Mouse (Mus musculus): Measurements from ENCODE around the gene Trim44. TPM values are rescaled to one million over a fixed set of nuclear protein-coding genes. Genes with fewer than 3 reads are reported as not detected.

Gene Trim44
- total and polyA plus RNA-seq, 3 experiments, result 21.7 to 55.3 (median 49.1) TPM

- Histone ChIP-seq H3K79me2 (ENCODE audit: control insufficient read depth, insufficient read depth, low read length, poor library complexity) (no peaks in the 10 kb centered on the region), H3K9ac (ENCODE audit: control insufficient read depth, low read depth, low read length, poor library complexity, severe bottlenecking) (no peak overlapping the region), H3K9me3 (replicated peaks; ENCODE audit: insufficient read depth, low read length) (no peaks in the 10 kb centered on the region), H3K36me3 (ENCODE audit: control insufficient read depth in 1 of 2, insufficient read depth in 2 of 2, low read length in 2 of 2) (peaks cover 5 to 6% of the 10 kb centered on the region in 2 experiments; a peak in 3 of 4 replicates), H3K27ac (ENCODE audit: control insufficient read depth, low read depth, low read length) (no peak overlapping the region), H3K4me3 (ENCODE audit: control insufficient read depth in 1 of 2, insufficient read depth in 1 of 2, low read depth in 2 of 2, low read length in 2 of 2) (no peak overlapping the region), H3K27me3 (ENCODE audit: control insufficient read depth in 1 of 2, insufficient read depth in 2 of 2, low read length in 2 of 2) (no peaks in the 10 kb centered on the region), H3K4me1 (ENCODE audit: control insufficient read depth in 1 of 2, insufficient read depth in 2 of 2, low read length in 2 of 2) (peaks cover 0 to 7% of the 10 kb centered on the region in 2 experiments; a peak in 2 of 4 replicates)
- no peak for DNase-seq (ENCODE audit: low read depth, low spot score)
- TF ChIP-seq GABPA (IDR thresholded peaks at IDR 0.05; ENCODE audit: low read depth, low read length) (no peak), MEF2A (IDR thresholded peaks at IDR 0.05; ENCODE audit: extremely low read depth, insufficient replicate concordance, low read depth, low read length, poor library complexity, severe bottlenecking) (no peak), ZMIZ1 (IDR thresholded peaks at IDR 0.05; ENCODE audit: low read depth, low read length) (no peak)
Observed at GRCm38 (mm10) chr2:102316540-102316939, 91.1 kb downstream of the Trim44 start.

GRCm38 (mm10) chr2:102315153-102315552 lies 92.5 kb downstream of the Trim44 start:
- no peak for TF ChIP-seq RAD21 (IDR thresholded peaks at IDR 0.05; ENCODE audit: low read depth, low read length)
- Histone ChIP-seq H3K9ac (ENCODE audit: control insufficient read depth, low read depth, low read length, poor library complexity, severe bottlenecking) (no peak overlapping the region), H3K9me3 (replicated peaks; ENCODE audit: insufficient read depth, low read length) (no peaks in the 10 kb centered on the region), H3K4me1 (ENCODE audit: control insufficient read depth in 1 of 2, insufficient read depth in 2 of 2, low read length in 2 of 2) (peaks cover 0 to 7% of the 10 kb centered on the region in 2 experiments; a peak in 2 of 4 replicates), H3K27me3 (ENCODE audit: control insufficient read depth in 1 of 2, insufficient read depth in 2 of 2, low read length in 2 of 2) (no peaks in the 10 kb centered on the region), H3K27ac (ENCODE audit: control insufficient read depth, low read depth, low read length) (no peak overlapping the region), H3K79me2 (ENCODE audit: control insufficient read depth, insufficient read depth, low read length, poor library complexity) (no peaks in the 10 kb centered on the region), H3K36me3 (ENCODE audit: control insufficient read depth in 1 of 2, insufficient read depth in 2 of 2, low read length in 2 of 2) (peaks cover 5 to 11% of the 10 kb centered on the region in 2 experiments; a peak in 3 of 4 replicates), H3K4me3 (ENCODE audit: control insufficient read depth in 1 of 2, insufficient read depth in 1 of 2, low read depth in 2 of 2, low read length in 2 of 2) (no peak overlapping the region)
- DNase-seq (ENCODE audit: low read depth, low spot score), result no peak

DNA sequence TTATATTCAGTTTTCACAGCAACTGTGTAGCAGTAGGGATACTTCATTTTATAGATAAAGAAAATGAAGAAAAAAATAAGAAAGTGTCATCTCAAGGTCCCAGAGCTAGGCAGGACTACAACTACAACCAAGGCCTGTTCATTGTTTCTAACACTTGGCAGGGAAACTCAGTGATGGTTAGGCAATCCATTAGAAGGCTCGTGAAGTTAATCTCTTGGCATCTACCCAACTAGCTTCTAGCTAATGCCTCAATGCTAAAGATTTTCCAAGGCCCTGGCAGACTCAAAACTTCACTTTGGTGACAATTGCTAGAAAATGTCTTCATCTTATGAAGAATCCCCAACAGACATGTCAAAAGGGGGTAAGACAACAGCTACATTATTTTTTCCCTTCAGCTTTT lies 93.0 kb downstream of the Trim44 start:
- Histone ChIP-seq H3K4me1 (ENCODE audit: control insufficient read depth in 1 of 2, insufficient read depth in 2 of 2, low read length in 2 of 2) (peaks cover 0 to 7% of the 10 kb centered on the region in 2 experiments; a peak in 2 of 4 replicates), H3K79me2 (ENCODE audit: control insufficient read depth, insufficient read depth, low read length, poor library complexity) (no peaks in the 10 kb centered on the region), H3K9me3 (replicated peaks; ENCODE audit: insufficient read depth, low read length) (no peaks in the 10 kb centered on the region), H3K36me3 (ENCODE audit: control insufficient read depth in 1 of 2, insufficient read depth in 2 of 2, low read length in 2 of 2) (peaks cover 5 to 11% of the 10 kb centered on the region in 2 experiments; a peak in 3 of 4 replicates), H3K27me3 (ENCODE audit: control insufficient read depth in 1 of 2, insufficient read depth in 2 of 2, low read length in 2 of 2) (no peaks in the 10 kb centered on the region), H3K27ac (ENCODE audit: control insufficient read depth, low read depth, low read length) (no peak overlapping the region), H3K4me3 (ENCODE audit: control insufficient read depth in 1 of 2, insufficient read depth in 1 of 2, low read depth in 2 of 2, low read length in 2 of 2) (no peak overlapping the region), H3K9ac (ENCODE audit: control insufficient read depth, low read depth, low read length, poor library complexity, severe bottlenecking) (no peak overlapping the region)
- peak; percentile 22 for DNase-seq (ENCODE audit: low read depth, low spot score)
- no peak for TF ChIP-seq USF2 (IDR thresholded peaks at IDR 0.05; ENCODE audit: borderline replicate concordance in 1 of 2, insufficient read depth in 1 of 2, low read depth in 1 of 2, low read length in 2 of 2)
- TF ChIP-seq GABPA (IDR thresholded peaks at IDR 0.05; ENCODE audit: low read depth, low read length), result no peak
- TF ChIP-seq ZKSCAN1 (IDR thresholded peaks at IDR 0.05; ENCODE audit: low read depth, low read length), result no peak
- TF ChIP-seq TCF12 (IDR thresholded peaks at IDR 0.05; ENCODE audit: low read depth, low read length), result no peak
- TF ChIP-seq ELF1 (IDR thresholded peaks at IDR 0.05; ENCODE audit: low read depth, low read length), result no peak
- TF ChIP-seq SIN3A (IDR thresholded peaks at IDR 0.05; ENCODE audit: low read length), result no peak
- TF ChIP-seq CHD1 (IDR thresholded peaks at IDR 0.05; ENCODE audit: low read depth, low read length), result no peak
- no peak for TF ChIP-seq BHLHE40 (IDR thresholded peaks at IDR 0.05; ENCODE audit: borderline replicate concordance, low read depth, low read length)
- TF ChIP-seq USF1 (IDR thresholded peaks at IDR 0.05; ENCODE audit: low read depth, low read length), result no peak
- TF ChIP-seq HCFC1 (IDR thresholded peaks at IDR 0.05; ENCODE audit: low read depth, low read length), result no peak
- TF ChIP-seq ETS1 (IDR thresholded peaks at IDR 0.05; ENCODE audit: low read depth, low read length), result no peak
- TF ChIP-seq ZNF384 (IDR thresholded peaks at IDR 0.05; ENCODE audit: low read depth, low read length), result no peak
- TF ChIP-seq MEF2A (IDR thresholded peaks at IDR 0.05; ENCODE audit: extremely low read depth, insufficient replicate concordance, low read depth, low read length, poor library complexity, severe bottlenecking), result no peak
- no peak for TF ChIP-seq ZMIZ1 (IDR thresholded peaks at IDR 0.05; ENCODE audit: low read depth, low read length)
- no peak for TF ChIP-seq E2F4 (IDR thresholded peaks at IDR 0.05; ENCODE audit: borderline replicate concordance, low read depth, low read length)
- no peak for TF ChIP-seq RCOR1 (IDR thresholded peaks at IDR 0.05; ENCODE audit: low read depth, low read length)
- no peak for TF ChIP-seq MAZ (IDR thresholded peaks at IDR 0.05; ENCODE audit: low read depth, low read length)
